Mouse (Mus musculus) heart, adult 9 months (tissue): Measurements from ENCODE around the gene Tas2r126.
A peak's percentile ranks its signal among the peaks of the same experiment; 100 is the strongest.
"Not testable (repeated sequence)": the region's sequence is repeated elsewhere in the genome, so short reads cannot be mapped to it uniquely, and the experiment has no call there.

Experiments
- DNase-seq, 2 experiments: peaks; one replicate each; pipeline ENCODE4 v3.0.0; 2022; ENCODE audit warnings: low spot score in 2 of 2

Tas2r126 gene

GRCm38 (mm10) chr6:42434446-42434845 lies at the start of gene Tas2r126:
Gene Tas2r126 (plus strand): TSS chr6:42434535.
- peak; percentile 17 to 43 for DNase-seq

GRCm38 (mm10) chr6:42385635-42386034 lies 48.7 kb upstream of the Tas2r126 start:
- no peak for DNase-seq

- DNase-seq: peak in 1 of 2 experiments; percentile 25
Measured at GRCm38 (mm10) chr6:42391796-42392330, 42.5 kb upstream of the Tas2r126 start.

- peak; percentile 93 to 96 for DNase-seq
Measured at GRCm38 (mm10) chr6:42395960-42396809, 38.1 kb upstream of the Tas2r126 start.

- DNase-seq: no peak
Measured at GRCm38 (mm10) chr6:42397041-42397657, 37.2 kb upstream of the Tas2r126 start.

- no peak for DNase-seq
Measured at GRCm38 (mm10) chr6:42398285-42398684, 36.0 kb upstream of the Tas2r126 start.

GRCm38 (mm10) chr6:42398998-42399397 lies 35.3 kb upstream of the Tas2r126 start:
- DNase-seq: no peak

GRCm38 (mm10) chr6:42399938-42400337 lies 34.4 kb upstream of the Tas2r126 start, which contains the start of gene Tas2r143:
Gene Tas2r143 (plus strand): TSS chr6:42400238.
- DNase-seq: no peak

- no peak for DNase-seq
Measured at GRCm38 (mm10) chr6:42405134-42405533, 29.2 kb upstream of the Tas2r126 start, which contains the start of gene Tas2r135. Gene Tas2r135 (plus strand): TSS chr6:42405434.

- DNase-seq: no peak
Measured at GRCm38 (mm10) chr6:42419443-42419842, 14.9 kb upstream of the Tas2r126 start.

- no peak for DNase-seq
Measured at GRCm38 (mm10) chr6:42421439-42421838, 12.9 kb upstream of the Tas2r126 start.

- DNase-seq: no peak
Measured at GRCm38 (mm10) chr6:42424472-42424871, 9.9 kb upstream of the Tas2r126 start.

GRCm38 (mm10) chr6:42426337-42426736 lies 8.0 kb upstream of the Tas2r126 start:
- no peak for DNase-seq

GRCm38 (mm10) chr6:42433554-42433953 lies 781 bp upstream of the Tas2r126 start:
- no peak for DNase-seq

- no peak for DNase-seq
Measured at GRCm38 (mm10) chr6:42435490-42435889, 1.2 kb downstream of the Tas2r126 start.

GRCm38 (mm10) chr6:42441395-42441794 lies 7.1 kb downstream of the Tas2r126 start:
- DNase-seq: no peak

GRCm38 (mm10) chr6:42444491-42444890 lies 10.2 kb downstream of the Tas2r126 start:
- no peak for DNase-seq

- no peak for DNase-seq
Measured at GRCm38 (mm10) chr6:42447381-42447780, 13.0 kb downstream of the Tas2r126 start.

GRCm38 (mm10) chr6:42465096-42465495 lies 30.8 kb downstream of the Tas2r126 start, which contains the start of gene Olfr458:
Gene Olfr458 (minus strand): TSS chr6:42465196.
- no peak for DNase-seq

GRCm38 (mm10) chr6:42470542-42470941 lies 36.2 kb downstream of the Tas2r126 start:
- DNase-seq: no peak

GRCm38 (mm10) chr6:42471298-42471697 lies 37.0 kb downstream of the Tas2r126 start:
- DNase-seq: not testable (repeated sequence)

- no peak for DNase-seq
Measured at GRCm38 (mm10) chr6:42476235-42476634, 41.9 kb downstream of the Tas2r126 start, which contains the start of gene Olfr457. Gene Olfr457 (minus strand): TSS chr6:42476335.
